Mouse (Mus musculus) MEL (cell line): ENCODE measurements at regions not wholly inside any gene's neighbourhood (a gene's known extent, or its start where the extent isn't known, plus 50 kb on each side); places are given as distances from the start of the nearest gene placed in this dataset.
A peak's percentile ranks its signal among the peaks of the same experiment; 100 is the strongest.

ENCODE experiments used
- DNase-seq: peaks from one replicate; pipeline ENCODE4 v3.0.0; 2011; ENCODE audit warnings: low read depth, low spot score
- H3K27ac ChIP-seq: 2 replicates; pipeline ENCODE4 v1.5.1; 2012; ENCODE audit warnings: low read depth, mild to moderate bottlenecking, control low read depth, low read length, moderate library complexity; ENCODE audit not compliant: control insufficient read depth
- H3K27me3 ChIP-seq, 2 experiments: fragments of 150-350 bp in 1 of 2; sonication (generic) in 1 of 2; 2 replicates each; pipeline ENCODE4 v1.6.1; 2012; ENCODE audit warnings: low read length in 2 of 2, mild to moderate bottlenecking in 2 of 2, improper control_type of control experiment in 1 of 2, moderate library complexity in 1 of 2; ENCODE audit not compliant: insufficient read depth in 2 of 2, control insufficient read depth in 1 of 2
- H3K36me3 ChIP-seq, 2 experiments: 2 replicates each; pipeline ENCODE4 v1.6.1; 2012 to 2014; ENCODE audit warnings: low read length in 2 of 2, improper control_type of control experiment in 1 of 2, inconsistent platforms in 1 of 2, mild to moderate bottlenecking in 1 of 2; ENCODE audit not compliant: insufficient read depth in 2 of 2, control insufficient read depth in 1 of 2
- H3K4me1 ChIP-seq, 2 experiments: fragments of 150-350 bp in 1 of 2; sonication (generic) in 1 of 2; 2 replicates each; pipeline ENCODE4 v1.6.1; 2012; ENCODE audit warnings: low read length in 2 of 2, improper control_type of control experiment in 1 of 2, mild to moderate bottlenecking in 1 of 2; ENCODE audit not compliant: insufficient read depth in 2 of 2, control insufficient read depth in 1 of 2
- H3K4me3 ChIP-seq, 2 experiments: fragments of 150-350 bp in 1 of 2; sonication (generic) in 1 of 2; 2 replicates each; pipeline ENCODE4 v1.5.1; 2012; ENCODE audit warnings: low read depth in 2 of 2, low read length in 2 of 2, mild to moderate bottlenecking in 2 of 2, moderate library complexity in 2 of 2, control low read depth in 1 of 2, improper control_type of control experiment in 1 of 2; ENCODE audit not compliant: control insufficient read depth in 1 of 2, insufficient read depth in 1 of 2
- H3K79me2 ChIP-seq: 2 replicates; pipeline ENCODE4 v1.6.1; 2012; ENCODE audit warnings: mild to moderate bottlenecking, low read length, moderate library complexity; ENCODE audit not compliant: control insufficient read depth, poor library complexity, insufficient read depth
- H3K9ac ChIP-seq: 2 replicates; pipeline ENCODE4 v1.6.1; 2012; ENCODE audit warnings: low read depth, mild to moderate bottlenecking, control low read depth, low read length, moderate library complexity; ENCODE audit not compliant: control insufficient read depth, poor library complexity, severe bottlenecking
- H3K9me3 ChIP-seq: fragments of 150-350 bp; sonication (generic); replicated peaks from 2 replicates; pipeline ENCODE4 v1.6.1; 2012; ENCODE audit warnings: mild to moderate bottlenecking, low read length, improper control_type of control experiment, moderate library complexity; ENCODE audit not compliant: insufficient read depth
- CHD1 ChIP-seq: IDR thresholded peaks from 2 replicates; pipeline ENCODE4 v1.6.1; 2012; ENCODE audit warnings: low read depth, mild to moderate bottlenecking, inconsistent platforms, low read length, improper control_type of control experiment
- ELF1 ChIP-seq: IDR thresholded peaks from 2 replicates; pipeline ENCODE4 v1.6.1; 2014; ENCODE audit warnings: low read depth, mild to moderate bottlenecking, inconsistent platforms, low read length, improper control_type of control experiment, moderate library complexity
- EP300 ChIP-seq, 2 experiments: IDR thresholded peaks; 2 replicates each; pipeline ENCODE4 v1.6.1; 2011; ENCODE audit warnings: improper control_type of control experiment in 2 of 2, low read length in 2 of 2, low read depth in 1 of 2, mild to moderate bottlenecking in 1 of 2
- GATA1 ChIP-seq: IDR thresholded peaks from 2 replicates; pipeline ENCODE4 v1.6.1; 2011; ENCODE audit warnings: low read depth, low read length, improper control_type of control experiment
- JUND ChIP-seq: IDR thresholded peaks from 2 replicates; pipeline ENCODE4 v1.6.1; 2011; ENCODE audit warnings: low read depth, mild to moderate bottlenecking, improper control_type of control experiment, low read length
- MXI1 ChIP-seq: IDR thresholded peaks from 2 replicates; pipeline ENCODE4 v1.6.1; 2011; ENCODE audit warnings: mild to moderate bottlenecking, low read depth, low read length, improper control_type of control experiment
- MYB ChIP-seq: IDR thresholded peaks from 2 replicates; pipeline ENCODE4 v1.6.1; 2011; ENCODE audit warnings: mild to moderate bottlenecking, low read depth, low read length, improper control_type of control experiment
- NRF1 ChIP-seq: IDR thresholded peaks from 2 replicates; pipeline ENCODE4 v1.6.1; 2014; ENCODE audit warnings: low read depth, mild to moderate bottlenecking, inconsistent platforms, low read length, improper control_type of control experiment, moderate library complexity; ENCODE audit not compliant: poor library complexity, insufficient read depth, severe bottlenecking
- POLR2AphosphoS2 ChIP-seq: IDR thresholded peaks from 2 replicates; pipeline ENCODE4 v1.6.1; 2011; ENCODE audit warnings: low read length, improper control_type of control experiment
- RAD21 ChIP-seq: IDR thresholded peaks from 2 replicates; pipeline ENCODE4 v1.6.1; 2011; ENCODE audit warnings: mild to moderate bottlenecking, low read depth, low read length, improper control_type of control experiment
- TCF12 ChIP-seq: IDR thresholded peaks from 2 replicates; pipeline ENCODE4 v1.6.1; 2014; ENCODE audit warnings: low read depth, mild to moderate bottlenecking, inconsistent platforms, low read length, improper control_type of control experiment, moderate library complexity
- USF2 ChIP-seq, 2 experiments: IDR thresholded peaks; 2 replicates each; pipeline ENCODE4 v1.6.1; 2011 to 2012; ENCODE audit warnings: improper control_type of control experiment in 2 of 2, low read length in 2 of 2, borderline replicate concordance in 1 of 2, inconsistent platforms in 1 of 2, low read depth in 1 of 2, mild to moderate bottlenecking in 1 of 2; ENCODE audit not compliant: insufficient read depth in 1 of 2
- ZC3H11A ChIP-seq: IDR thresholded peaks from 2 replicates; pipeline ENCODE4 v1.6.1; 2012; ENCODE audit warnings: low read depth, mild to moderate bottlenecking, inconsistent platforms, low read length, improper control_type of control experiment
- ZNF384 ChIP-seq: IDR thresholded peaks from 2 replicates; pipeline ENCODE4 v1.6.1; 2012; ENCODE audit warnings: low read depth, mild to moderate bottlenecking, inconsistent platforms, low read length, improper control_type of control experiment

- Histone ChIP-seq H3K36me3 (peaks cover 0 to 33% of the 10 kb centered on the region in 2 experiments; a peak in 2 of 4 replicates), H3K27ac (no peak overlapping the region), H3K27me3 (no peaks in the 10 kb centered on the region), H3K9ac (no peak overlapping the region), H3K4me3 (no peak overlapping the region), H3K4me1 (peaks cover 0 to 25% of the 10 kb centered on the region in 2 experiments; a peak in 2 of 4 replicates), H3K9me3 (no peaks in the 10 kb centered on the region), H3K79me2 (no peaks in the 10 kb centered on the region)
- TF ChIP-seq MXI1 (no peak), ZNF384 (0 out of 2 replicates have a peak, but pooled peaks have one; percentile 15)
- DNase-seq = no peak
These were observed 631.7 kb upstream of the Fam160b2 start for GRCm38 (mm10) chr14:71231223-71231815.

- peaks cover 0 to 25% of the 10 kb centered on the region in 2 experiments; a peak in 2 of 4 replicates for H3K4me1 ChIP-seq
- TF ChIP-seq NRF1 = no peak
- no peak for TF ChIP-seq POLR2AphosphoS2
- TF ChIP-seq JUND = no peak
- TF ChIP-seq ELF1 = no peak
- no peak for TF ChIP-seq USF2 (IDR thresholded peaks at IDR 0.05; ENCODE audit: borderline replicate concordance in 1 of 2, insufficient read depth in 1 of 2, low read depth in 1 of 2, low read length in 2 of 2)
- TF ChIP-seq RAD21 = no peak
These were observed 631.0 kb upstream of the Fam160b2 start for GRCm38 (mm10) chr14:71230484-71231188.

GRCm38 (mm10) chr14:71229955-71230354 lies 630.3 kb upstream of the Fam160b2 start:
- peak overlapping the region; percentile 60 for H3K27ac ChIP-seq
- H3K9ac ChIP-seq = no peak overlapping the region
- peak; percentile 71 for DNase-seq
- peak; percentile 65 to 74 for TF ChIP-seq EP300 (IDR thresholded peaks at IDR 0.05; ENCODE audit: low read depth in 1 of 2, low read length in 2 of 2)
- TF ChIP-seq ZC3H11A = no peak
- peak; percentile 38; the same call in 1 of the 2 replicates for TF ChIP-seq GATA1
- peak; percentile 19; the same call in 1 of the 2 replicates for TF ChIP-seq TCF12
- 0 out of 2 replicates have a peak, but pooled peaks have one; percentile 19 for TF ChIP-seq NRF1
- TF ChIP-seq MYB = peak; percentile 61
- no peak for TF ChIP-seq CHD1
- H3K36me3 ChIP-seq = peaks cover 0 to 21% of the 10 kb centered on the region in 2 experiments; a peak in 2 of 4 replicates
- no peak overlapping the region for H3K4me3 ChIP-seq
- peaks cover 0 to 23% of the 10 kb centered on the region in 2 experiments; a peak in 2 of 4 replicates for H3K4me1 ChIP-seq
- H3K9me3 ChIP-seq = no peaks in the 10 kb centered on the region
- no peaks in the 10 kb centered on the region for H3K79me2 ChIP-seq
- H3K27me3 ChIP-seq = no peaks in the 10 kb centered on the region

More at GRCm38 (mm10) chr14:71230484-71231188, 631.0 kb upstream of the Fam160b2 start:
- Histone ChIP-seq H3K4me3 (no peak overlapping the region), H3K27ac (peak overlapping the region; percentile 60), H3K36me3 (peaks cover 0 to 27% of the 10 kb centered on the region in 2 experiments; a peak in 2 of 4 replicates), H3K27me3 (no peaks in the 10 kb centered on the region), H3K79me2 (no peaks in the 10 kb centered on the region), H3K9ac (no peak overlapping the region), H3K9me3 (no peaks in the 10 kb centered on the region)
- DNase-seq = peak; percentile 23
